Mouse (Mus musculus) adrenal gland, postnatal 25 days (tissue): ENCODE data around the gene Wnt4. TPM values are rescaled to one million over a fixed set of nuclear protein-coding genes. Genes with fewer than 3 reads are reported as not detected.

Experiments used
- DNase-seq: peaks from one replicate; pipeline ENCODE4 v3.0.0; 2021; ENCODE audit warnings: mixed read lengths
- long read RNA-seq: library from polyadenylated mRNA; stranded (forward); transcript quantifications from one replicate; pipeline ENCODE4 v2.0.0, GENCODE M21; 2021
- total RNA-seq: library from RNA; stranded (reverse); gene quantifications from 2 replicates; pipeline ENCODE4 v1.2.3, GENCODE M21; 2021

The Wnt4 gene
- 84.6 and 96.5 TPM in 2 replicates for total RNA-seq
- long read RNA-seq, full-length matches to known transcripts, result 238 of 271 reads
- long read RNA-seq, partial matches to known transcripts, result 6 of 271 reads
- long read RNA-seq, other reads (novel, unspliced or antisense), result 27 of 271 reads

GRCm38 (mm10) chr4:137277166-137277513 is at the start of gene Wnt4:
Gene Wnt4 (plus strand): TSS chr4:137277489.
- peak; percentile 90 for DNase-seq

- DNase-seq, result no peak
These were observed 48.6 kb upstream of the Wnt4 start for GRCm38 (mm10) chr4:137228566-137229115.

GRCm38 (mm10) chr4:137231494-137232470 is 45.5 kb upstream of the Wnt4 start:
- DNase-seq, result peak; percentile 70

GRCm38 (mm10) chr4:137233632-137234031 is 43.7 kb upstream of the Wnt4 start:
- DNase-seq, result no peak

GRCm38 (mm10) chr4:137234444-137234843 is 42.8 kb upstream of the Wnt4 start:
- no peak for DNase-seq

GRCm38 (mm10) chr4:137235368-137235767 is 41.9 kb upstream of the Wnt4 start:
- no peak for DNase-seq

GRCm38 (mm10) chr4:137244883-137245282 is 32.4 kb upstream of the Wnt4 start:
- no peak for DNase-seq

- DNase-seq, result no peak
These were observed 27.0 kb upstream of the Wnt4 start for GRCm38 (mm10) chr4:137250333-137250732.

- DNase-seq, result no peak
These were observed 26.4 kb upstream of the Wnt4 start for GRCm38 (mm10) chr4:137250849-137251248.

GRCm38 (mm10) chr4:137253601-137254000 is 23.7 kb upstream of the Wnt4 start:
- no peak for DNase-seq

- no peak for DNase-seq
These were observed 22.9 kb upstream of the Wnt4 start for GRCm38 (mm10) chr4:137254206-137254976.

- DNase-seq, result no peak
These were observed 21.7 kb upstream of the Wnt4 start for GRCm38 (mm10) chr4:137255568-137255967.

- no peak for DNase-seq
These were observed 15.5 kb upstream of the Wnt4 start for GRCm38 (mm10) chr4:137261826-137262225.

GRCm38 (mm10) chr4:137264066-137264465 is 13.2 kb upstream of the Wnt4 start:
- DNase-seq, result no peak

- no peak for DNase-seq
These were observed 12.2 kb upstream of the Wnt4 start for GRCm38 (mm10) chr4:137265116-137265515.

- no peak for DNase-seq
These were observed 8.7 kb upstream of the Wnt4 start for GRCm38 (mm10) chr4:137268541-137268940.

GRCm38 (mm10) chr4:137271856-137272255 is 5.4 kb upstream of the Wnt4 start:
- no peak for DNase-seq

- DNase-seq, result no peak
These were observed 3.0 kb upstream of the Wnt4 start for GRCm38 (mm10) chr4:137274304-137274703.

GRCm38 (mm10) chr4:137276443-137277165 is 685 bp upstream of the Wnt4 start:
- peak; percentile 43 for DNase-seq

- DNase-seq, result no peak
These were observed 383 bp downstream of the Wnt4 start for GRCm38 (mm10) chr4:137277600-137278143.
